Mouse (Mus musculus): ENCODE data around the gene Asic2.

- no peak for TF ChIP-seq CTCF (IDR thresholded peaks at IDR 0.05; ENCODE audit: low read depth)
- TF ChIP-seq EP300 (IDR thresholded peaks at IDR 0.05; ENCODE audit: low read depth): no peak
Observed at GRCm38 (mm10) chr11:81657121-81657520, 311.1 kb downstream of the Asic2 start.
